Mouse (Mus musculus): ENCODE data around the gene Tln2.

The Tln2 gene

DNA sequence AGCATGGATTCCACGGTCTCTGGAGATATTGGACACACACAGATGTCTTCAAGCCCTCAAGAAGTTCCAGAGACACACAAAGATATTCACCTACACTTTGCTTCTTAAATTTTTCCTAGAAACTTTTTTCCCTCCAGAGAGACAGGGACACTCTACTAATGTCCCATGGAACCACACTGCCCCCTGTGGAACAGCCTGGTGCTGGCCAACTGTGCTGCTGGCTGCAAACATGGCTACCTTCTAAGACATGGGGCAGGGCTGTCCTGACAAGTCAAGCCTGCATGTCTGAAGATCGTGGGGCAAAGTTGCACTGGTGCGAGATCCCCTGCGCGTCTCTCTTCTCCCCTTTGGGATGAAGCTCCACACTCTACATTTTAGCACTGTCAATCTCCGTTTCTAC is 346.2 kb downstream of the Tln2 start:
- peak; percentile 55 for DNase-seq (ENCODE audit: inconsistent ontology term)

DNA sequence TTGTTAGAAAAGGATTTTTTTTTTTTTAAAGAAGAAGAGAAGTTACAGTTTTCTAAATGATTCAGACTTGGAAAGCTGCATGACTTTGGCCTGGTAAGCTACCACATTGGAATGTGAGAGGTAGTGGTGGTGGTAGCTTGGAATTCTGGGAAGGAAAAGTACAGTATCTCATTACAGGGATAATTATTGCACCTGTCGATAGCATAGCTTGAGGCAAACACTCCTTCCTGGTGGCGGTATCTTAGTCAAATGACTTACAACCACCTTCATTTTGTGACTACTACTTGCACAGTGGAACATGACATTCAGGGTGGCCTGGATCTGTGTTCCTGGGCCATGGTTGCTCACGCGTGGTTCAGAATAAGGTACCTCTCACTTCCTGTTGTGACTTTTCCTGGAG is 348.3 kb downstream of the Tln2 start:
- no peak for DNase-seq (ENCODE audit: inconsistent ontology term)

- no peak for DNase-seq (ENCODE audit: inconsistent ontology term)
Measured at GRCm38 (mm10) chr9:67209451-67209850, 350.1 kb downstream of the Tln2 start.

GRCm38 (mm10) chr9:67208420-67208819 is 351.1 kb downstream of the Tln2 start:
- peak; percentile 79 for DNase-seq (ENCODE audit: inconsistent ontology term)

DNA sequence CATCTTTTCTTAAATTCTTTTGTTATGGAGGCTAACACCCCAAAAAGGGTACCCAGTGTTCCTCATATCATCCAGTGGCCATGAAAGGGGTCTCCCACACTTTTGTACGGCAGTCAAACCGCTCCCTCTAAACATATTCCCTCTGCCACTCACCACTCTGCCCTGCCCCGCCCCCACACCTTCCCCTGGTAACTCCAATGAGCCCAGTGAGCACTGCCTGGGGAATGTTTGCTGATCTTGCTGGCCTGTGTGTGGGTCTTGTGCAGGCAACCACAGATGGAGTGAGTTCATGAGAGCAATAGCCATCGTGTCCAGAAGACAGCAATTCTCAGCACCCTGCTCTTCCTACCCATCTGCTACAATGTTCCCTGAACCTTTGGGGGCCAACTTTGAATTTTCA is 354.3 kb downstream of the Tln2 start:
- peak; percentile 66 for DNase-seq (ENCODE audit: inconsistent ontology term)

GRCm38 (mm10) chr9:67196609-67197008 is 362.9 kb downstream of the Tln2 start:
- DNase-seq (ENCODE audit: inconsistent ontology term), result no peak

DNA sequence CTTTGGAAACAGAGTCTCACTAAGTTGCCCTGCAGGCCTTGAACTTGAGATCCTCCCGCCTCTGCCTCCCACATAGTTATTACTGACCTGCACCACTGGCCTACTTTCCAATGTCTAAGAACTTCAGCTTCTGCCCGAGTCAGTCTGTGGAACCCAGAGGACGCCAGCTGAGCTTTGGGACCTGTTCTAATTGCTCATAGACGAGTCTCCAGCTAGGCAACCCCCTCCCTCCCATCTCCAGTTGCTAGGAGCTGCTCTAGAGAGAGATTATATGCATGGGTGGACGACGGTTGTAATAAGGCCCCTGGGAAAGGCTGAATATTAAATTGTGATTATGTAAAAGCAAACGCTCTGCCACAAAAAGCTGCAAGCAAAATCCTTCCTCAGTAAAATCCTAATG is 364.2 kb downstream of the Tln2 start:
- no peak for DNase-seq (ENCODE audit: inconsistent ontology term)

DNA sequence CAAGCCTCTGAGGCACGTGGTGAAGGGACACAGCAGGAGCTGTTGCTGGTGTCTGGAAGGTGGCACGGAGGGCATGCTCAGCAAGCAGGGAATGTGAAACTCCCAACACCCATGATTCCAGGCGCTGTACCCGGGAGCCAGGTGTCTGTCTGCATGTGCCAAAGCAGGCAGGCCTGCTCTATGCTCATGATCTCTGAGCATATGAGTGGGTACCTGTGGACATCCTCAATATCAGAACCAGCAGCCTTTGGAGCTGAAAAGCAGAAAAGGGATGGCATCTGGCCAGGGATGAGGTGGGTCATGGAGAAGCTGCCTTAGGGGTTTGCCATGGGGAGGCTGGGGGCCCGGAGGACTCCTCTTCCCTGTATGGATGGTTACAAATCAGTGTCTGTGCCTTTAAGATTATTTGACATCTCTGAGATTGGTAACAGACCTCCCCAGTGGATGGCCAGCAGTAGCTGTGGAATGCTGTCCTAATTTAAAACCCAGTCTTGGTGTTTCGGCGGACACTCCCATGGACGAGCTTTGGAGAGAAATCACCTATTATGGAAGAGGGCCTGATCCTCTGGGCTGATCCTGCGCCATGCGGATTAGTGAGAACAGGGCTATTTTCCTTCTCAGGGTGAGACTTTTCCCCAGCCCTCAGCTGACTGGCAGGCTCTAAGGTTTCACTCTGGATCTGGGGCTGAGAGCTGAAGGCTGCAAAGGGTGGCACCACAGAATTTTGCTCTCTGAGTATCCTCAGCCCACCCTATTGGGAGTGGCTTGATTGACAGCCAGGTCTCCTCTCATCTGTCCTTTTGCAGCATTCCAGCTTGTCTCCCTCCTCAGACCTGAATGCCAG is 367.8 kb downstream of the Tln2 start:
- peak; percentile 31 for DNase-seq (ENCODE audit: inconsistent ontology term)

- DNase-seq (ENCODE audit: inconsistent ontology term), result no peak
Measured at GRCm38 (mm10) chr9:67187686-67188085, 371.8 kb downstream of the Tln2 start.

DNA sequence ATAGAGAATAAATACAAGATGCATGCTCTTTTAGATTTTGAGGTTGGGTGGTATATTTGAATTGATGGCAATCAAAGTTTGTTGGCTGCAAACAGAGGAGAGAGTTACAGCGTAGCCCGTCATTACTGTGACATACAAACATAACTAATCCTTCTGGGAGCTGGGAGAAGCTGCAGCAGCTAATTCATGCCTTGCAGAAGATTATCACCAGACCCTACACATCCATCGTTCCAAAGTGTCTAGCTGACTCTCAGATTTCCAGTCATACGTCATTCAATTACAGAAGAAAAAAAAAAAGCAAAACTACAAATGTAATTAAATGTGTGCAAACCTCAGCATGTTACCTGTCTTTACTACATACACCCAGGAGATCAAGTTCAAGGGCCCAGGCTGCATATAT is 372.3 kb downstream of the Tln2 start:
- no peak for DNase-seq (ENCODE audit: inconsistent ontology term)

DNA sequence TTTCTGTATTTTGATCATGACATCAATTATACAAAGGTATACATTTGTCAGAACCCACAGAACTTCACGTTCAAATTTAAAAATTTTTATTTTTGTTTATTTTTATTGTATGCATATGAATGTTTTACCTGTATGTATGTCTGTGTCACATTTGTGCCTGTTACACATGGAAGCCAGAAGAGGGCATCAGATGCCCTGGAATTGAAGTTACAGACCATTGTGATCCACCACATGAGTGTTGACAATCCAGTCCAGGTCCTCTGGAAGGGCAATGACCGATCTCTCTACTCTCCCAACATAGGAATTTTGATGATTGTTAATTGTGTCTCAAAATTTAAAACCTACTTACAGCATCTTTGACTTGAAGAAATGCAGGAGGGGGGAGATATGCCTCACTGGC is 374.9 kb downstream of the Tln2 start:
- no peak for DNase-seq (ENCODE audit: inconsistent ontology term)

DNA sequence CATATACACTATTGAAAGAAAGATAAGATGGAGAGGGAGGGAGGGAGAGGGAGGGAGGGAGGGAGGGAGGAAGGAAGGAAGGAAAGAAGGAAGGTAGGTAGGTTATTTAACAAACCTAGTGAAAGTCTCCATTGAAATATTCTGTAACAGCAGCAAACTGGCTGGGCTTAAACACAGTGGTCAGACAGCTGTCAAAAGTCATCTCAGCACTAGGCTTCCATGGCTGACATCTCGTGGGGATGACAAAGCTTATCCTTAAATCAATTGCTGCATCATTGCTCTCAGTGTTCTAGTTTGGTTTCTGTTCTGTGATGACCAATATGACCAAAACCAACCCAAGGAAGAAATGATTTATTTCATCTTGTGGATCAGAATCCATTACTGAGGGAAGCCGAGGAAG is 376.0 kb downstream of the Tln2 start:
- no peak for DNase-seq (ENCODE audit: inconsistent ontology term)

GRCm38 (mm10) chr9:67182006-67182405 is 377.5 kb downstream of the Tln2 start:
- no peak for DNase-seq (ENCODE audit: inconsistent ontology term)

- DNase-seq (ENCODE audit: inconsistent ontology term), result peak; percentile 50
Measured at GRCm38 (mm10) chr9:67178709-67179108, 380.8 kb downstream of the Tln2 start.

GRCm38 (mm10) chr9:67178203-67178602 is 381.3 kb downstream of the Tln2 start:
- no peak for DNase-seq (ENCODE audit: inconsistent ontology term)

DNA sequence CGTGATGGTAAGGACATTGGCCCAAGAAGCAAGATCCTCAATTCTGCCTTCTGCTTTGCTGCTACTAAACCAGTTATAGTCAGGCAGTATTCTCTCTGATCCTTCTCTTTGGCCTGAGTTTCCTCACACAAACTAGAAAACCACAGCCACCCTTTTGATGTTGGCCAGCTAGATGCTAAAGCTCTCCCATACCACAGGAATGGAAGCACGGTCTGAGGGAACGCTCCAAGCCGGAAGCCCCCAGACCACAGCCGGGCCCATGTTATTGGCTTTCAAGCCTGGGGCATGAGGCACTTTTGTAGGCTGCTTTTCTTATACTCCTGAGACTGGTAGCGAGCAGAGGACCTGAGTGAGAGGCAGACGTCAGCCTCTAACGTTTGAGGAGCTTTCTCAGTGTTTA is 383.4 kb downstream of the Tln2 start:
- no peak for DNase-seq (ENCODE audit: inconsistent ontology term)

DNA sequence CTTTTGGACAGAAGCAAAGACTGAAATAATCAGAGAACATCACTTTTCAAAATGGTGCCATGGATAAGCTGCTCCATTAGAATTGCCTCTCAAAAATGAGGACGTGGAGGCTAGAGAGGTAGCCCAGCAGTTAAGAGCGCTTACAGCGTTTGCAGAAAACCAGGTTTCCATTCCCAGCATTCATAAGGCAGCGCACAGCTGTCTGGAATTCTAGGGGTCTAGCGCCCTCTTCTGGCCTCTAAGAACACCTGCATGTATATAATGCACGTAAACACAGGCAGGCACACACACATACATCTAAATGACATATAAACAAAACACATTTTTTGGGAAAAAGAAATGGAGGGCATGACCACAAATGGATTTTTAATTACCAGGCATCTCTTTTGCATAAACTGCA is 385.7 kb downstream of the Tln2 start:
- DNase-seq (ENCODE audit: inconsistent ontology term), result no peak

- no peak for DNase-seq (ENCODE audit: inconsistent ontology term)
Measured at GRCm38 (mm10) chr9:67173154-67173553, 386.3 kb downstream of the Tln2 start.

DNA sequence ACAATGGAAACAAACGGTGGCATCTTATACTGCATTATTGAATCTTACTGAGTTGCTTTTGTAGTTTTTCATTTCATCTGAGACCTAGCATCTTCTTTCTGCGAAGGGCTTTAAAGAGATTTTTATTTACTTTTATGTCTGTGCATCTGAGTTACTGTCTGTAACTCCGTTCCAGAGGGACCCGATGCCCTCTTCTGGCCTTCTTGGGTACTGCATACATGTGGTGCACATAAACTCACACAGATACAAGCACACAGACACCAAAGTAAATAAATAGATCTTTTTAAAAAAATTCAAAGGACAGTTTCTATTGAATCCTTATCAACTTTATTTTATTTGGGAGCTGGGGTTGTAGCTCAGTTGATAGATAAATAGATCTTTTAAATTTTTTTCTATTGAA is 388.1 kb downstream of the Tln2 start:
- no peak for DNase-seq (ENCODE audit: inconsistent ontology term)

- DNase-seq (ENCODE audit: inconsistent ontology term), result no peak
Measured at GRCm38 (mm10) chr9:67170759-67171158, 388.7 kb downstream of the Tln2 start.

- DNase-seq (ENCODE audit: inconsistent ontology term), result no peak
Measured at GRCm38 (mm10) chr9:67170047-67170446, 389.5 kb downstream of the Tln2 start.
